Mouse (Mus musculus) NIH3T3 (cell line): ENCODE measurements at regions not wholly inside any gene's neighbourhood (a gene's known extent, or its start where the extent isn't known, plus 50 kb on each side); places are given as distances from the start of the nearest gene placed in this dataset.

Experiments used
- DNase-seq: peaks from one replicate; pipeline ENCODE4 v3.0.0-alpha.2; 2012; ENCODE audit warnings: low read depth

- DNase-seq, result no peak
Measured at GRCm38 (mm10) chr14:68973636-68974101, 320.4 kb downstream of the Synb start.

- peak; percentile 71 for DNase-seq
Measured at GRCm38 (mm10) chr14:68966758-68967157, 327.3 kb downstream of the Synb start.

GRCm38 (mm10) chr14:68954577-68955460 is 339.3 kb downstream of the Synb start:
- DNase-seq, result peak; percentile 27

GRCm38 (mm10) chr14:68945906-68946305 is 348.2 kb downstream of the Synb start:
- no peak for DNase-seq

GRCm38 (mm10) chr14:68945434-68945833 is 348.7 kb downstream of the Synb start:
- DNase-seq, result no peak

GRCm38 (mm10) chr14:68941759-68942158 is 352.3 kb downstream of the Synb start:
- DNase-seq, result no peak

- DNase-seq, result no peak
Measured at GRCm38 (mm10) chr14:68941132-68941690, 352.9 kb downstream of the Synb start.

GRCm38 (mm10) chr14:68935303-68935662 is 358.8 kb downstream of the Synb start:
- no peak for DNase-seq

- DNase-seq, result no peak
Measured at GRCm38 (mm10) chr14:68934611-68935302, 359.3 kb downstream of the Synb start.

- no peak for DNase-seq
Measured at GRCm38 (mm10) chr14:68927814-68928213, 366.3 kb downstream of the Synb start.

- DNase-seq, result no peak
Measured at GRCm38 (mm10) chr14:68923054-68923453, 371.0 kb downstream of the Synb start.

GRCm38 (mm10) chr14:68922035-68922434 is 372.1 kb downstream of the Synb start:
- no peak for DNase-seq

GRCm38 (mm10) chr14:68918526-68919045 is 375.5 kb downstream of the Synb start:
- no peak for DNase-seq

- DNase-seq, result no peak
Measured at GRCm38 (mm10) chr14:68899921-68900320, 394.2 kb downstream of the Synb start.

GRCm38 (mm10) chr14:68877171-68877570 is 416.9 kb downstream of the Synb start:
- DNase-seq, result no peak

- DNase-seq, result no peak
Measured at GRCm38 (mm10) chr14:68861071-68861470, 433.0 kb downstream of the Synb start.

- no peak for DNase-seq
Measured at GRCm38 (mm10) chr14:68857948-68858347, 436.2 kb downstream of the Synb start.

- no peak for DNase-seq
Measured at GRCm38 (mm10) chr14:68848506-68848905, 445.6 kb downstream of the Synb start.

- peak; percentile 62 for DNase-seq
Measured at GRCm38 (mm10) chr14:68847609-68848008, 446.5 kb downstream of the Synb start.

GRCm38 (mm10) chr14:68820241-68820640 is 473.9 kb downstream of the Synb start:
- no peak for DNase-seq

- DNase-seq, result no peak
Measured at GRCm38 (mm10) chr14:68808976-68809375, 485.1 kb downstream of the Synb start.

- no peak for DNase-seq
Measured at GRCm38 (mm10) chr14:68807918-68808317, 486.2 kb downstream of the Synb start.

- DNase-seq, result peak; percentile 1
Measured at GRCm38 (mm10) chr14:68806646-68807045, 487.5 kb downstream of the Synb start.
